Mouse (Mus musculus): ENCODE results near the gene Zfp82. TPM values are rescaled to one million over a fixed set of nuclear protein-coding genes. Genes with fewer than 3 reads are reported as not detected.

The Zfp82 gene
- polyA plus RNA-seq, 1 experiment from 2014 or later: 13.4 TPM

- no peak for ATAC-seq (replicated peaks)
- 76% methylated on average over 3 of the region's 3 CpGs for WGBS
- Histone ChIP-seq H3K27me3 (replicated peaks) (no peaks in the 10 kb centered on the region), H3K4me1 (no peaks in the 10 kb centered on the region), H3K9ac (no peak overlapping the region), H3K4me3 (no peak overlapping the region), H3K27ac (no peak overlapping the region), H3K4me2 (no peak overlapping the region), H3K9me3 (no peaks in the 10 kb centered on the region), H3K36me3 (replicated peaks) (peaks cover 14% of the 10 kb centered on the region; the same call in 1 of the 2 replicates)
Observed at GRCm38 (mm10) chr7:30031379-30031778, 41.3 kb downstream of the Zfp82 start.

- Histone ChIP-seq H3K4me2 (no peak overlapping the region), H3K4me1 (no peaks in the 10 kb centered on the region), H3K9me3 (no peaks in the 10 kb centered on the region), H3K9ac (no peak overlapping the region), H3K36me3 (replicated peaks) (peaks cover 19% of the 10 kb centered on the region), H3K4me3 (no peak overlapping the region), H3K27ac (no peak overlapping the region), H3K27me3 (replicated peaks) (no peaks in the 10 kb centered on the region)
- 36% methylated on average over 6 of the region's 6 CpGs for whole genome bisulfite sequencing
- no peak for ATAC-seq (replicated peaks)
Observed at GRCm38 (mm10) chr7:30030677-30031076, 42.0 kb downstream of the Zfp82 start.

GRCm38 (mm10) chr7:30028572-30028971 is 44.1 kb downstream of the Zfp82 start:
- no peaks in the 10 kb centered on the region for H3K9me3 ChIP-seq
- H3K36me3 ChIP-seq (replicated peaks): peaks cover 26% of the 10 kb centered on the region
- no peaks in the 10 kb centered on the region for H3K27me3 ChIP-seq (replicated peaks)
- H3K27ac ChIP-seq: no peak overlapping the region
- no peak overlapping the region for H3K4me3 ChIP-seq
- no peaks in the 10 kb centered on the region for H3K4me1 ChIP-seq
- WGBS: 84% methylated on average over 3 of the region's 3 CpGs
- H3K9ac ChIP-seq: no peak overlapping the region
- no peak for ATAC-seq (replicated peaks)
- no peak overlapping the region for H3K4me2 ChIP-seq

GRCm38 (mm10) chr7:30027331-30027730 is 45.4 kb downstream of the Zfp82 start:
- WGBS: 79% methylated on average over 4 of the region's 4 CpGs
- Histone ChIP-seq H3K36me3 (replicated peaks) (peaks cover 39% of the 10 kb centered on the region), H3K9me3 (no peaks in the 10 kb centered on the region), H3K27ac (no peak overlapping the region), H3K4me2 (no peak overlapping the region), H3K9ac (no peak overlapping the region), H3K27me3 (replicated peaks) (no peaks in the 10 kb centered on the region), H3K4me3 (no peak overlapping the region), H3K4me1 (no peaks in the 10 kb centered on the region)
- no peak for ATAC-seq (replicated peaks)

- H3K4me2 ChIP-seq: no peak overlapping the region
- no peak overlapping the region for H3K27ac ChIP-seq
- no peak for ATAC-seq (replicated peaks)
- H3K36me3 ChIP-seq (replicated peaks): peaks cover 47% of the 10 kb centered on the region
- no peak overlapping the region for H3K4me3 ChIP-seq
- H3K9me3 ChIP-seq: no peaks in the 10 kb centered on the region
- H3K27me3 ChIP-seq (replicated peaks): no peaks in the 10 kb centered on the region
- H3K4me1 ChIP-seq: no peaks in the 10 kb centered on the region
- H3K9ac ChIP-seq: no peak overlapping the region
- WGBS: 82% methylated on average over 5 of the region's 5 CpGs
Observed at GRCm38 (mm10) chr7:30025358-30025757, 47.3 kb downstream of the Zfp82 start.

GRCm38 (mm10) chr7:30023800-30024199 is 48.9 kb downstream of the Zfp82 start:
- H3K9me3 ChIP-seq: no peaks in the 10 kb centered on the region
- no peak overlapping the region for H3K9ac ChIP-seq
- H3K27me3 ChIP-seq (replicated peaks): no peaks in the 10 kb centered on the region
- H3K4me2 ChIP-seq: no peak overlapping the region
- H3K36me3 ChIP-seq (replicated peaks): peaks cover 47% of the 10 kb centered on the region
- H3K27ac ChIP-seq: no peak overlapping the region
- WGBS: 86% methylated on average over 8 of the region's 8 CpGs
- ATAC-seq (replicated peaks): no peak
- H3K4me3 ChIP-seq: no peak overlapping the region
- no peaks in the 10 kb centered on the region for H3K4me1 ChIP-seq

GRCm38 (mm10) chr7:30023324-30023723 is 49.4 kb downstream of the Zfp82 start:
- peaks cover 47% of the 10 kb centered on the region for H3K36me3 ChIP-seq (replicated peaks)

GRCm38 (mm10) chr7:30019543-30019942 is 53.2 kb downstream of the Zfp82 start:
- Histone ChIP-seq H3K27me3 (replicated peaks) (no peaks in the 10 kb centered on the region), H3K4me2 (no peak overlapping the region), H3K27ac (no peak overlapping the region), H3K36me3 (replicated peaks) (peaks cover 44% of the 10 kb centered on the region), H3K9ac (no peak overlapping the region), H3K9me3 (no peaks in the 10 kb centered on the region), H3K4me1 (no peaks in the 10 kb centered on the region), H3K4me3 (no peak overlapping the region)
- no peak for ATAC-seq (replicated peaks)
- WGBS: 100% methylated on average over 2 of the region's 2 CpGs

More at GRCm38 (mm10) chr7:30023324-30023723, 49.4 kb downstream of the Zfp82 start:
- ATAC-seq (replicated peaks): no peak
- Histone ChIP-seq H3K4me2 (no peak overlapping the region), H3K9ac (no peak overlapping the region), H3K4me3 (no peak overlapping the region), H3K27ac (no peak overlapping the region), H3K9me3 (no peaks in the 10 kb centered on the region), H3K4me1 (no peaks in the 10 kb centered on the region), H3K27me3 (replicated peaks) (no peaks in the 10 kb centered on the region)
- WGBS: 95% methylated on average over 9 of the region's 9 CpGs

- H3K27ac ChIP-seq: no peak overlapping the region
- no peak overlapping the region for H3K9ac ChIP-seq
- H3K9me3 ChIP-seq: no peaks in the 10 kb centered on the region
- no peaks in the 10 kb centered on the region for H3K4me1 ChIP-seq
- H3K4me3 ChIP-seq: no peak overlapping the region
- no peaks in the 10 kb centered on the region for H3K27me3 ChIP-seq (replicated peaks)
- H3K4me2 ChIP-seq: no peak overlapping the region
- WGBS: 95% methylated on average over 6 of the region's 6 CpGs
- peaks cover 21% of the 10 kb centered on the region for H3K36me3 ChIP-seq (replicated peaks)
- no peak for ATAC-seq (replicated peaks)
Observed at GRCm38 (mm10) chr7:30017226-30017625, 55.5 kb downstream of the Zfp82 start.

GRCm38 (mm10) chr7:30012956-30013363 is 59.7 kb downstream of the Zfp82 start:
- H3K9me3 ChIP-seq: no peaks in the 10 kb centered on the region
- peaks cover 13% of the 10 kb centered on the region for H3K36me3 ChIP-seq (replicated peaks)
- 0 out of 2 replicates have a peak, but pooled peaks have one; percentile 27 for ATAC-seq (replicated peaks)
- peaks cover 9% of the 10 kb centered on the region for H3K4me1 ChIP-seq
- H3K4me2 ChIP-seq: no peak overlapping the region
- no peak overlapping the region for H3K4me3 ChIP-seq
- no peaks in the 10 kb centered on the region for H3K27me3 ChIP-seq (replicated peaks)
- no peak overlapping the region; the same call in 1 of the 2 replicates for H3K27ac ChIP-seq
- 74% methylated on average over 4 of the region's 4 CpGs for WGBS
- H3K9ac ChIP-seq: no peak overlapping the region

- peaks cover 9% of the 10 kb centered on the region for H3K4me1 ChIP-seq
- H3K9me3 ChIP-seq: no peaks in the 10 kb centered on the region
- no peak overlapping the region for H3K4me3 ChIP-seq
- ATAC-seq (replicated peaks): no peak
- no peak overlapping the region for H3K27ac ChIP-seq
- H3K4me2 ChIP-seq: no peak overlapping the region
- no peak overlapping the region for H3K9ac ChIP-seq
- no peaks in the 10 kb centered on the region for H3K27me3 ChIP-seq (replicated peaks)
- WGBS: 83% methylated on average over 10 of the region's 10 CpGs
- peaks cover 3% of the 10 kb centered on the region; the same call in 1 of the 2 replicates for H3K36me3 ChIP-seq (replicated peaks)
Observed at GRCm38 (mm10) chr7:30010551-30011195, 62.0 kb downstream of the Zfp82 start.

GRCm38 (mm10) chr7:30009321-30010085 is 63.2 kb downstream of the Zfp82 start:
- 52% methylated on average over 21 of the region's 21 CpGs for WGBS
- Histone ChIP-seq H3K9ac (no peak overlapping the region; the same call in 1 of the 2 replicates), H3K4me1 (peaks cover 9% of the 10 kb centered on the region), H3K9me3 (no peaks in the 10 kb centered on the region), H3K36me3 (replicated peaks) (no peaks in the 10 kb centered on the region), H3K27me3 (replicated peaks) (no peaks in the 10 kb centered on the region), H3K27ac (peak overlapping the region; percentile 56), H3K4me2 (peak overlapping the region; percentile 20; the same call in 1 of the 2 replicates), H3K4me3 (no peak overlapping the region)
- peak; percentile 52; the same call in 1 of the 2 replicates for ATAC-seq (replicated peaks)

All from midbrain, embryonic 15.5 days (tissue).